Mouse (Mus musculus) WW6 (cell line): ENCODE results near the gene Csnk1e.

ENCODE experiments used
- DNase-seq: peaks from one replicate; pipeline ENCODE4 v3.0.0-alpha.2; 2013; ENCODE audit warnings: low read depth, low spot score

Gene Csnk1e

DNA sequence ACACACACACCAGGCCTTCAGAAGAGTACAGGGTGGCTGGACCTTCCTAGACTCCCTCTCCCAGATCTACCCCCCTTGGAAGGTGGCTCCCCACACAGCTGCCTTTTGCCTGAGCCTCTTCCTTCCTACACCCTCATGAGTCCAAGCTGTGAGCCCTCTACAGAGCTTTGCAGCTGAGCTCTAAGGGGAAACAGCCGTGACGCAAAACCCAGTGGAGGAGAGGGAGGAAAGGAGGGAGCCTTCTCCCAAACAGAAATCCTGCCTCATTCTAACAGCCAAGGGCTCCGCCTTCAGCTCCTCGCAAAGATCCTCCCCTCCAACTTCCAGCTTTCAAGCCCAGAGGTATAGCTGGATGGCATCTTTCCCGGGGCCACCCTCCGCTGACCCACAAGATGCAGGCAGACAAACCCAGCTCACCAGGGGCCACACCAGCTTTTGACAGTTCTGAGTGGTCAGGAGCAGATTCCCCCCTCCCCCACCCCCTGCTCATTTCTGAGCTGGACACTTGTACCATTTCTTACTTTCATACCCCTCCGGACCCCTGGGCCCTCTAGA lies 11.4 kb downstream of the Csnk1e start:
- no peak for DNase-seq

DNA sequence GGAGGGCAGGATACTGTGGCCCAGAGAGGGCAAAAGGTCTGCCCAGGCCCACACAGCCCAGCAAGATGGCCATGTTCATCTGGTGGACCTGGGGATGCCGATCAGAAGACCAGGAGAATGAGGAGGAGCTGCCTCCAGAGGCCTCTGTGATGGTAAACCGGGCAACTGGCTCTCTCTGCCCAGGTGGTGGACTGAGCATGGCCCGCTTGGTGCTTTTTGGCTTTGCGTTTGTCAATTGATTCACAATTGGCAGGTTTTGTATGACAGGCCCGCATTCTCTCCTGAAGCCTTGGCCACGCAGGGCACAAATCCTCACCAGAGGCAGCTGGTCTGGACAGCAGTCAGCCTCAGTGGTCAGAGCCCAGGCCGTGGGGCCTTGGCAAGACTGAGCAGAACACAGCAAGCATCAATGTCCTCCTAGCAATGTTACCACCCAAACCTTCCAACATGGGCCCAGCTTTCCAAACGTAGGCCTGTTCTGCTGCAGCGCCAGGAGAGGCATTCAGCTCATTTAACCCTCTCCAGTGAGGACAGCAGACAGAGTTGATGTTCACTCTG lies 12.3 kb downstream of the Csnk1e start:
- DNase-seq, result no peak

DNA sequence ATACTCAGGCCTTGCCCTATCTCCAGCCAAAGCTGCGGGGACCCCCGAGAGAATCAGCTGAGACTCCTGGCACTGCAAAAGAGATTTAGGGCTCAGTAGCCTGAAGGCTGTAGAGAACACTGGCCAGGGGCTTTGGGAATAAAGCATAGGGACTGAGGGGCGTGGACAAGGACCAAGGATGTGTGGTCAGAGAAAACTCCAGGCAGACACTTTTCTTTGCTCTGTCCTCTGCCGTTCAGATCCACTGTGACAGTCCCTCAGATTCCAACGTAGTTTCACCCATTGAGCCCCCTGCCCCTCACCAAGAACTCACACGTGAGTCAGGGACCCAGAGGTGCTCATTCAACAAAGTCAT lies 13.1 kb downstream of the Csnk1e start:
- DNase-seq, result no peak

DNA sequence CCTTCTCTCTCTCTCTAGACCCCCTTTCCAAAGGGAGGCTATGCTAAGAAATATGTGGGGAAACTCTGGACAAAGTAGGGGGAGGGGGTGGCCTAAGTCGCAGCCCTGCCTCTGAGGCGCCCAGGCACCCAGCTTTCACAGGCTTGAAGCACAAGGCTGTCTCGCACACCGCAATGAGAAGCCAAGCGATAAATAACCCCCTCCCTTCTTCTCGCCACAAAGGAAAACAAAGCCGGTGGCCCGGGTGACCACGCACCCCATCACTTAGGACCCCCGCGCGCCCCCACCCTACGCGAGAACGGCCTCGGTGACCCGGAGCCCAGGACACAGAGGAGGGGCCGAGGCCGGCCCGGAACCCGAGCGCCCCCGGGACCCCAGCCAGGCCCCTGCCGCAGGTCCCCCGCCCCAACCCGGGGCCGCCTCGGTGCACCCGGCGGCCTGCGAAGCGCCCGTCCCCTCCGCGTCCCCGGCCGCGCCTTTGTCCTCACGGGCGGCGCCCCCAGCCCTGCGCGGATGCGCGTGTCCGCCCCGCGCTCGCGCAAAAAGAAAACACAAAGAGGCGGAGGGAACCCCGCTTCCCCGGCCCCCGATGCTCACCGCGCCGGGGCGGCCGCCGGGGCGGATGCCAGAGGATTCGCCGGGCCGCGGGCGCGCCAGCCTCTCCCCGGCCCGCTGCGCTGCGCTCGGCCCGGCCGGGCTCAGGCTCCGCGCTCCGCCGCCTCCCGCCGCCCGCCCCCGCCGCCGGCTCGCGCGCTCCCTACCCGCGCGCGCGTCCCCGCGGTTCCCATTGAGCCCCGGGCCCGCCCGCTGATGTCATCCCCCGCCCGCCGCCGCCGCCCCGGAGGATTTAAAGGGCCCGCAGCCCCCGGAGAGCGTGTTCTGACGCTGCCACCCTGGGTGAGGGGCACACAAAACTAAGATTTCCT lies 13.8 kb downstream of the Csnk1e start:
- DNase-seq, result no peak

DNA sequence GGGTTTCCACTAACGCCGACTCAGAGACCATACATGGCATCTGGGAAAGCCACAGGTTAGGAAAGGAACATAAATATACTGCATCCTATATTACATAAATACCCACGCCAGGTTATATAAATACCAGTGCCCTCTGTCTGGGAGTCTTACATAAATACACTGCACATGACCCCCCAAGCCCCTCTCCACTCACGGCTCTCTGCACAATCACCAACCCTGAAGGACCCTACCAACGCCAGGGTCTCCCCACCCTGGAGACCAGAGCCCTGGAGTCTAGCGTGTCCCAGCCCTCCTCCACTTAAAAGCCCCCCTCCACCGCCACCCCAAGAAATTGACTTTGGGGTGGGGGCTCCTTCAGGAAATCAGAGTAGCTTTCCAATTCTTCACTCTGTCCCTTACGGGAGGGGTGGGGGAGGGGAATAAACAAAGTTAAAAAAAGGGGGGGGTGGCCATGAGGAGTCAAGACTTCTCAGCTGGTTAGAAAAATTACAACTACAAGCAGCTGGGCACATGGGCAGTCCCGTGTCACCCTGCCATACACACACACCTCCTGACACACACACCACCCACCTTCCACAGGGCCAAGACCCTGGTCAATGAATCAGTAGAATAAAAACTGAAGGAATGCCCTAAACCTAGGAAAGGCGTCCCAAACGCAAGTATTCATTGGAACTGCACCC lies 14.6 kb downstream of the Csnk1e start:
- no peak for DNase-seq

DNA sequence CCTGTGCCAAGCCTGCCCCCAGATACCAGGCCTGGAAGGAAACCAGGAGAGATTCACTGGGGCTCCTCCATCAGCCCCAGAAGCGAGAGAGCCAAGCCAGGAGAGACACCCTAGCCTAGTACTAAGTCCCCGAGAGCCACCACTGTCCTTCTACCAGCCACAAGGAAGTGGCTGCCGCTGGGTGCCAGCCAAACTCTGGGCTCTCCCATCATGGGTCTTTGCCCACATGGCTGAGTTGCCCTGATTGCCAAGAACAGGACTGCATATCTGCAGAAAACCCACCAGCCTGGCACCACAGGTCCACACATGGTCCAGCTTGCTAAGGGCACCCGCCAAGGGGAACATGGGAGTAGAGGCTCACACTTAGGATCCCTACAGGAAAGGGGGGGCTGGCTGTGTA lies 15.1 kb downstream of the Csnk1e start:
- no peak for DNase-seq

DNA sequence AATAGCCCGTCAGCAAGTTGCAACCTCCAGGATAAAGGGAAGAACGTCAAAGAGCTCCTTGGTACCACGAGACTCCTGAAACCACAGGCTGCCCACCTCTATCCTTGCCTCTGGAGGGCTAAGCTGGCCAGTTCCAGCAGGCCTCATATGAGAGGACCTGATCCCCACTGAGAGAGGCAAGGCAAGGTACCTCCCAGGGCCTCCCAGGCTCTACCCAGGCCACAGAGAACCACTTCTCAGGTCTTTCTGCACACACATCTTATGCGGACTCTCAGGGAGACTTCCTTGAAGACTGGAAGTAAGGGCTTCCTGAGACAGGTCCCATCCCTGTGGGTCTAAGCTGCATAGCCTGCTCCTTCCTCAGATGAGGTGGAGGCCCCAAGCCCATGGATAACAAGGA lies 16.0 kb downstream of the Csnk1e start:
- DNase-seq, result no peak

DNA sequence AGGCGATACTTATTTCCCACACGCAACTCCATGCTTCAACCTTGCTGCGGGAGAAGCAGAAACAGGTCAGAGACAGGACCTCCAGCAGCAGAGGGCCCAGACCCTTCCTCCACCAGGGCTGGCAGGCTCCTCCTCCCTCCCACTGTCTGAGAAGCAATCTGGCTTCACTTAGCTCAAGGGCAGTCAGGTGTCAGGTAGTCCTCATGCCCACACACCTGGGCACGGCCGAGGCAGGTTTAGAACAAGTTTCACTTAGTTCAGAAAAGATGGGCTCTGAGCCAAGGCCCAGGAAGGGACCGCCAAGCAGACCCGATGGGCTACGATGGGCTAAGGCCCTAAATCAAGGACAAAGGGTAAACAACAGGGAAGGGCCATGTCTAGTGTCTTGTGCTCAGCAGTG lies 16.6 kb downstream of the Csnk1e start:
- DNase-seq, result no peak

DNA sequence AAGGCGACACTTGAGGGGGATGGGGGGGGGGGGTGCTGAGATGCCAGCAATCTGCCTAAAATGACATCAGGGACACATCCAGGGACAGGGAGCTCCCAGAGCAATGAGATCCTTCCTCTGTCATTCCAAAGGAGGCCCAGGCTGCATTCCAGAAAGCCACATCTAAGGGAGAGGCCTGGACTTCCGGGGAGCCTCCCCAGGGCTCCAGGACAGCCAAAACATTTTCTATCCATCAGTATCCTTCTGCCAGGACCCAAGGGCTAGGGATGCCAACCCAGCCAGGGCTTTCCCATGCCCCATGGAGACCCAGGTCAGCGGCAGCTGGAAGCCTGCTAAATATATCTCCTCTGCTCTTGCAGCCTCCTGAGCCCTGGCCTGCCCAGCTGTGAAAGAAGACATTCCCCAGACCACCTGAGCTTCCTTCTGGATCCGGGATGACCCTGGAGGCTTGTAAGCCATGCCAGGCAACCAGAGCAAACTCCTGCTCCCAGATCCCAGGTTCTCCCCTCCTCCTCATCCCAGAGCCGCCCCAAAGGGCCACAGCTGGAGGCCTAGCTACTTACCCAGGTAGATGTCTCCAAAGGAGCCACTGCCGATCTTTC lies 17.1 kb downstream of the Csnk1e start:
- DNase-seq, result no peak

DNA sequence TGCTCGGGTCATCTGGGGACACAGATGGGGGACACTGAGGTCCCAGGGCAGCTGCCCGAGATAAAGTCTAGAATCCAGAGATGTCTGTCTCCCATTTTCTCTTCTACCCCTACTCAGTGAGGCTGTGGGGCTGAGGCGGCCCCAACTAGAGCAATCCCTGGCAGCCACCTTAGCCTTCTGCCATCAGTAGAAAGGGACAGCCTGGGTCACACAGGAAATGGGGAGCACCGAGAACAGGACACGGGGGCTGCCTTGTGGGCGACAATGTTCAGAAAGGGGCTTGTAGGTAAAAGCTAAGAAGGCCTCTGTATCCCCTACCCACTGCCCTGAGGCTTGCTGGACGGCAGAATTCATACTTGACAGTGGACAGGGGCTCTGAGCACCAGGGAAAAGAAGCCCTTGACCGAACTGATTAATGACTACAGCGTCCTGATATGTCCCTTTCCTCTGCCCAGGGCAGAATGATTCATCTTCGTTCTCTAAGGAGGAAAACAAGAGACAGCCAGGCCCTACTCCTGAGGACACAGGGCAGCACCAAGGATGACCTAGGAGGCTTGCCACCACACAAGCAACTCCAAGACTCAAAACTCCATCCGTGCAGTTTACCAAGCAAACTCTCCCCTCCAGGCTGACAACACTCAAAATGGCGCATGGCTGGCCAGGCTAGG lies 17.7 kb downstream of the Csnk1e start:
- DNase-seq, result no peak

DNA sequence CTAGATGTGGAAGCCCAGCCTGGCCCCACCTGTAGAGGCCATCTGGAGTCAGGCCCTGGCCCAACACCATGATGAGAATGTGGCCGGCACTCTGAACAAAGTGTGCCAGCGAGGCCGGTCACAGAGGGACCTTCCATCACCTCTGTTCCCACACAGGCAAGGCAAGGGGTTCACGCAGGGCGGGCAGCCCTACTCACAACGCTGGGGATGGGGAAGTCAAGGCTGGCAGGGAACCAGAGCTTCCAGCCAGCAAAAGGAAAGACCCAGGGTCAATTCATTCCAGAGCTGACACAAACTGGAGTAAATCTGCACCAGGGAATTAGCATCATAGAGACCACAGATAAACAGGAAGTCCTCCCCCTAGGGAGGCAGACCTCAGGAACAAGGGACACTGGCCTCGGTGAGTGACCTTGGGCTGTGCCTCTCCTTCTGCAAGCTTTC lies 18.9 kb downstream of the Csnk1e start:
- DNase-seq, result no peak

DNA sequence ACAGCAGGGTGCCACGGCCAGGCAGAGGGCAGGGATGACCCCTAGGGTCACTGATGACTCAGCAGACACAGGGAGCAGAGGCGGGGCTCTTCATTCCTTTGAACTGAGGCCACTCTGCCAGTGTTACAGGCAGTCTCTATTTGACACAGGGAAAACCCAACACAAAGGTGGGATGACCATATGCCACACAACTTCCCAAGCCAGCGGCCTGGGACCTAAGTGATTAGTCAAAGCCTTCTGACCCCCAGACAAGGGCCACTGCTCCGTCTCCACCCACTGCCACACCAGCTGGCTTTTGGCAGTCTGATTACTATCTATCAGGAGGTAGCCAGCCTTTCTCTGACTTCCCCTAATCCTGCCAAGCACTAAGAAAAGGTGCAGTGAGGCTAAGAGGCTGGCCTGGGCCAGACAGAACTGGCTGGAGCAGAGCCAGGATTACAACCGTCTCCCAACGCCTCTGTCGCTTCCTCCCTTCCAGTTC lies 20.1 kb downstream of the Csnk1e start:
- no peak for DNase-seq

DNA sequence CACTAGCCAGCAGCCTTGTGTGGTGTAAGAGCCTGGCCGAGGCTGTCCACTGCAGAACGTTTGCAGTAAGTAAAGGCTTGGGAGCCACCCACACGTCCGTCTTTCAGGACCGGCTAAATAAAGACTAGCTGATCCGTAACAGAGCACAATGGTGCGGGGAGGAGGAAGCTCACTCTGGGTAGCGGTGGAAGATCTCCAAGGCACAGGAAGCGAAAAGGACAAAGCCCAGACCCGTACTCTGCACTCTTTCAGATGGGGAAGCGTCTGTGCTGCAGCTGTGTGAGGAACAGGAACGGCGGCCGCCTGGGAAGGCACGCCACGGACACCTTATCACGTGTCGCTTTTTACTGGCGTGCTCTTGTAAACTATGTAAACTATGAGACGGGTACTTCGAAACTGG lies 22.5 kb downstream of the Csnk1e start:
- no peak for DNase-seq

DNA sequence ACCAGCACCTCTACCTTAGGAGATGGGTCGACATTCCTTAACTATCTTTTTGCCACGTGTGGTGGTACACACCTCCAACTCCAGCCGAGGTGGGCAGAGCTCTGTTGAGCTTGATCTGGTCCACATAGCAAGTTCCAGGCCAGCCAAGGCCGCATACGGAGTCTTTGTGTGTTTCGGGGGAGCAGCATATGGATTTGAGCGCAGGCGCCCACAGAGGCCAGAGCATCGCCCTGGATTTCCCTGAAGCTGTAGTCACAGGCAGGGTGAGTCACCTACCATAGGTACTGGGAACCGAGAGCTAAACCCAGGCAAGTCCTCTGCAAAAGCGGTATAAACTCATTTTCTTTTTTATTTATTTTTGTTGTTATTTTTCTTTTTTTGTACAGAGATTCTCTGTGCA lies 23.0 kb downstream of the Csnk1e start:
- DNase-seq, result no peak

DNA sequence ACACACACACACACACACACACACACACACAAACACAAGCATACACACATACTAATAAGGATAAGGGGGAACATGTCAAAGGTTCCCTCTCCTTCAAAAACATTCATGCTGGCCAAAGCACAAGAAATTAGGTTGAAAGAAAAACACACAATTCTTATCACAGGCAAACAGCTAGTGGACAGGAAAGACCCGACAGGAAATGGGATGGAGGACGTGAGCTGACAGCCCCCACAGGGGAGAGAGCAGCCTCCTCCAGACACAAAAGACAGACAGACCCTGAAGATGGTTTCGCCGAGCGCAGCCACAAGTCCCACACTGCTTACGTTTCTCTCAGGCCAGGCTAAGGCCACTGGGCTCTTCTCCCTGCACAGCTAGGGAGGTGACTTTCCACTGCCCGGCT lies 23.4 kb downstream of the Csnk1e start:
- no peak for DNase-seq

DNA sequence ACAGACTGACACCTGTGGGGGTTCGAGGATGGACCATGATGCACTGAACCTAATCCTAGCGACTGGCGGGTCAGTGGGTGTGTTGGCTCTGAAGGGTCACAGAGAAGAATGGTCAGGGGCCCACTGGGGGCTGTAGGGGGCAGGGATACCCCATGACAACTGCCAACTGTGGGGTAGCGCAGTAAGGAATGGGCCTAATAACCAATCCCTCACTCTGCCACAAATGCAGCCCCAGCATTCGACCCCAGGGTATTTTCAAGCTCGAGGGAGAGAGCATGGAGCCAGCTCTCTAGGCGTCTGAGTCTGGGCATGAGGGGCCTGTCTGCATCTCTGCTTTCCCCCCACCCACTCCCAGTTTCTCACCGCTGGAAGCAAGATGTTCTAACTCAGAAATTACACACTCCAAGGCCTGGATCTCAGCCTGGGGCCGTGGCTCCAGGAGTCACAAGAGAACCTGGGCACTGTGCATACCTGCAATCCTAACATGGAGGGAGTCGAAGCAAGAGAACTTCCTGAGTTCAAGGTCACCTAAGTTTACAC lies 24.8 kb downstream of the Csnk1e start:
- no peak for DNase-seq

DNA sequence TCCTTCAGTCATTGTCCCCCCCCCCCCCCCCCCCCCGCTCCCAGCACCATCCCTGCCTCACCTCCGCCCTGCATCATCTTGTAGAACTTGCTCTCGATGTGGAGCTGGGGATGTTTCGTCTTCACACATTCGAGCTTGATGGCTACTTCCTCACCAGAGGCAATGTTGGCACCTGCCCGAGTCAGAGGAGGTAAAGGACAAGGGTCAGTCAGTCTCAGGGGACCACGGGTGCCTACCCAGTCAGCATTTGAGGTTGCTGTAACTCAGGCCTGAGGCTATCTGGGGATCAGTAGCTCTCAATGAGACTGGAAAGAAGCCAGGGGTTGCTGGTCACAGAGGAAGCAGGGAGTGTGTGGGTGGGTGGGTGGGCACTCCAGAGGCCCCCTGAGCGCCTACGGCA lies 25.4 kb downstream of the Csnk1e start:
- no peak for DNase-seq

DNA sequence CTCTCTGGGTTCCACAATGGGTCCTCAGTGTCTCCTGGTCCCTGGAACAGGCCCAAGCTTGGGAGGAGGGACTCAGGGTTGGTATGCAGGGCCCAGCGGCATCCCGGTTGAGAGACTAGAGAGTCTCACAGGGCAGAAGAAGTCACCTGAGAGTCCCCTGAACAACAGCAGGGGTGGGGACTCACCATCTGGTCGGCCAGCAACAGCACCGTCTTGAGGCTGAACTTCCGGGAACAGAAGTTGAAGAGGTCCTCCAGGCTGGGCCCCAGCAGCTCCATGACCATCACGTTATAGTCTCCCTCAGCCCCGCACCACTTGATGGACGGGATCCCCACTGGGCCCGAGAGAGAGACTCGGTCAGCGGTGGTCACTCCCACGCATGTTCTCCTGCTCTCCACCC lies 25.8 kb downstream of the Csnk1e start:
- DNase-seq, result no peak

DNA sequence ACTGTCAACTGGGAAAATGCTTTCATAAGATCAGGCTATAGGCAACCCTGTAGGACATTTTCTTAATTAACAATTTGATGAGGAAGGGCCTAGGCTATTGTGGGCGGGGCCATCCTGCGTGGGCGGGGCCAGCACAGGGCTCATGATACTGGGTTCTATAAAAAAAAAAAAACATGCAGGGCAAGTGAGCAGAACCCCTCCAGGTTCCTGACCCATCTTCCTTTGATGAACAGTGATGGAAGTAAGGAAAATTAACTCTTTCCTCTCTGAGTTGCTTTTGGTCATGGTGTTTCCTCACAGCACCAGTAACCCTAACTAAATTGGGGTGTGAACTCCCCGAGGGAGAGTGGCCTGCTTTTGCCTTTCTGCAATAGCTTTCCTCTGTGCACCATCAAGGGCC lies 26.8 kb downstream of the Csnk1e start:
- DNase-seq, result no peak

DNA sequence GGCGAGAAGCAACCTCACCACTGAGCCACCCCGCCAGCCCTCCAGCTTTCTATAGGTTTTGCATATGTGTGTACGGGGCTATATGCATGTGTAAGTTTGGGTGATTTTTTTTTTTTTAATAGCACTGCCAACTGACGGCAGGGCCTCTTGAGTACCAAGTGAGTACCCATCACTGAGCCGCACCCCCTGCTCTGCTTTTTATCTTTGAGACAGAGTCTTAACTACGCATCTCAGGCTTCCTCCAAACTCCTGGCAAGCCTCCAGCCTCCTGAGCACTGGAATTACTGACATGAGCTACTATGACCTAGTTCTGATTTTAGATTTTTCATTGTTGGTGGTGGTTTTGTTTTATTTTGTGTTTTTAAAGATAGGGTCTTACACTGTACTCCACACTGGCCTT lies 27.9 kb downstream of the Csnk1e start:
- no peak for DNase-seq

DNA sequence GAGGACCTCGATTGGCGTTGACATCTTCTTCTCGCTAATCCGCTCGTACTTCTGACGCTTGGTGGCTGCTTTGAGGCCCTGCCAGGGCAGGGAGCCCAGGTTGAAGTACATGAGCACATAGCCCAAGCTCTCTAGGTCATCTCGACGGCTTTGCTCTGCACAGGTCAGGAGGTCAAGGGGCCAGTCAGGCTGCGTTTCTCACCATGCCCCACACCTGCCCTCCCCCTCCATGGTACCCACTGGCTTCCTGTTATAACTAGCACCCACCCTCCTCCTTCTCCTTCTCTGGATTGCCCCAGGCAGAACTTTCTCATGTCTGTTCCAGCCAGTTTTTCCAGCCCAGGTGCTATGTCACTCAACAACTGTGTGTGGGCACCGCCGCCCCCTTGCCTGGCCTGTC lies 29.9 kb downstream of the Csnk1e start:
- no peak for DNase-seq
